Mouse (Mus musculus): ENCODE measurements around the gene Col11a2.

- TF ChIP-seq POLR2A (IDR thresholded peaks at IDR 0.05; ENCODE audit: low read depth, low read length) (no peak), CTCF (conservative IDR thresholded peaks at IDR 0.05; ENCODE audit: insufficient read depth, insufficient read length, low read depth, low read length) (no peak)
Observed at GRCm38 (mm10) chr17:34104804-34105203, 65.6 kb downstream of the Col11a2 start.
